Mouse (Mus musculus) midbrain, embryonic 16.5 days (tissue): Measurements from ENCODE around the gene Rimklb. TPM values are rescaled to one million over a fixed set of nuclear protein-coding genes. Genes with fewer than 3 reads are reported as not detected.
A peak's percentile ranks its signal among the peaks of the same experiment; 100 is the strongest.

Experiments
- ATAC-seq: fragments of 200-750 bp; cut with Nextera tagmentation; 2 replicates; pipeline ENCODE4 v1.8.0; 2017; ENCODE audit warnings: moderate TSS enrichment
- H3K27ac ChIP-seq: fragments of 300-500 bp; sonication (generic); 2 replicates; pipeline ENCODE4 v1.5.1; 2014; ENCODE audit warnings: mild to moderate bottlenecking, low read length, mixed read lengths
- H3K27me3 ChIP-seq: fragments of 300-500 bp; sonication (generic); 2 replicates; pipeline ENCODE4 v1.6.1; 2014; ENCODE audit warnings: low read depth, low read length, mixed read lengths; ENCODE audit not compliant: control insufficient read depth, insufficient read depth
- H3K36me3 ChIP-seq: fragments of 300-500 bp; sonication (generic); 2 replicates; pipeline ENCODE4 v1.6.1; 2014; ENCODE audit warnings: mild to moderate bottlenecking, low read length, moderate library complexity, mixed read lengths; ENCODE audit not compliant: control insufficient read depth, insufficient read depth
- H3K4me1 ChIP-seq: fragments of 300-500 bp; sonication (generic); 2 replicates; pipeline ENCODE4 v1.6.1; 2014; ENCODE audit warnings: mild to moderate bottlenecking, low read length, mixed read lengths; ENCODE audit not compliant: control insufficient read depth, insufficient read depth
- H3K4me2 ChIP-seq: fragments of 300-500 bp; sonication (generic); 2 replicates; pipeline ENCODE4 v1.6.1; 2014; ENCODE audit warnings: mild to moderate bottlenecking, low read length, mixed read lengths
- H3K4me3 ChIP-seq: fragments of 300-500 bp; sonication (generic); 2 replicates; pipeline ENCODE4 v1.5.1; 2014; ENCODE audit warnings: low read depth, mild to moderate bottlenecking, low read length, moderate library complexity, mixed read lengths
- H3K9ac ChIP-seq: fragments of 300-500 bp; sonication (generic); 2 replicates; pipeline ENCODE4 v1.6.1; 2014; ENCODE audit warnings: low read depth, low read length, mixed read lengths
- H3K9me3 ChIP-seq: fragments of 300-500 bp; sonication (generic); replicated peaks from 2 replicates; pipeline ENCODE4 v1.6.1; 2014; ENCODE audit warnings: mild to moderate bottlenecking, low read length, mixed read lengths; ENCODE audit not compliant: control insufficient read depth, poor library complexity, severe bottlenecking
- WGBS: fragments of 180-500 bp; shearing (Covaris S2); extraction: QIAGEN DNeasy Blood & Tissue Kit; methylation state at CpG from one replicate; pipeline ENCODE4 v1.1.7; 2014; 5-methylcytosine and 5-hydroxymethylcytosine counted together
- polyA plus RNA-seq: library from polyadenylated mRNA; unstranded; fragments of >200 nt; fragmentation: Nextera tagmentation; extraction: Ambion mirVana; gene quantifications from 2 replicates; pipeline ENCODE4 v1.2.1, GENCODE M21; 2015

Gene Rimklb
- polyA plus RNA-seq, 1 experiment from 2014 or later: 112 TPM

DNA sequence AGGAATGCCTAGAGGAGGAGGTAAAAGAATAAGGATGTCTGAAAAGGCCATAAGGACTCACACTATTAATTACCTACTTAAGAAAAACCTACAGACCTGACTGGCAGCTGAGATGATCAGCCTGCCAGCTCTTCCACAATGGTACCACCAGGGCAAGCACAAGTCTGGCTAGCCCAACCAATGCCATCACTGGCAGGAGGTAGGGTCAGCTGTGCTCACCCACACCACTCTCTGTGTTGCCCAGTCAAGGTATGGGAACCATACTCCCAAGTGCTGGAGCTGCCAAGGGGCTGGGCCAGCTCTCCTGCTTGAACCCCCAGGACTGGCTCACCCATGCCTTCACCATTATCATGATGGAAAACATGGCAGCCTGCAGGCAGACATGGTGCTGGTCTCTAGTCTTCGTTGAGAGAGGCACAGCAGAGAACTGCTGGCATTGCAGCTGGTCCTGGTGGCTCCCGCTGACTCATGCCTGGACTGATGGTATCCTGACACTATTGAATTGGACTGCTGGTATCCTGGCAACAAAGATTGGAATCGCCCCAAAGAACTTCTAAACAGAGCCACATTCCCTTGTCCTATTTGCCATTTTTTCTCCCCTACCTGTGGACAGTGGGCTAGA, 32.4 kb downstream of the Rimklb start:
- H3K27ac ChIP-seq: no peak overlapping the region
- no peak overlapping the region for H3K4me2 ChIP-seq
- no peak overlapping the region for H3K9ac ChIP-seq
- H3K36me3 ChIP-seq: peaks cover 28% of the 10 kb centered on the region
- no peaks in the 10 kb centered on the region for H3K27me3 ChIP-seq
- H3K9me3 ChIP-seq: no peaks in the 10 kb centered on the region
- WGBS: 60% methylated on average over 3 of the region's 3 CpGs
- 0 out of 2 replicates have a peak, but pooled peaks have one; percentile 51 for ATAC-seq
- H3K4me3 ChIP-seq: no peak overlapping the region
- no peaks in the 10 kb centered on the region for H3K4me1 ChIP-seq

DNA sequence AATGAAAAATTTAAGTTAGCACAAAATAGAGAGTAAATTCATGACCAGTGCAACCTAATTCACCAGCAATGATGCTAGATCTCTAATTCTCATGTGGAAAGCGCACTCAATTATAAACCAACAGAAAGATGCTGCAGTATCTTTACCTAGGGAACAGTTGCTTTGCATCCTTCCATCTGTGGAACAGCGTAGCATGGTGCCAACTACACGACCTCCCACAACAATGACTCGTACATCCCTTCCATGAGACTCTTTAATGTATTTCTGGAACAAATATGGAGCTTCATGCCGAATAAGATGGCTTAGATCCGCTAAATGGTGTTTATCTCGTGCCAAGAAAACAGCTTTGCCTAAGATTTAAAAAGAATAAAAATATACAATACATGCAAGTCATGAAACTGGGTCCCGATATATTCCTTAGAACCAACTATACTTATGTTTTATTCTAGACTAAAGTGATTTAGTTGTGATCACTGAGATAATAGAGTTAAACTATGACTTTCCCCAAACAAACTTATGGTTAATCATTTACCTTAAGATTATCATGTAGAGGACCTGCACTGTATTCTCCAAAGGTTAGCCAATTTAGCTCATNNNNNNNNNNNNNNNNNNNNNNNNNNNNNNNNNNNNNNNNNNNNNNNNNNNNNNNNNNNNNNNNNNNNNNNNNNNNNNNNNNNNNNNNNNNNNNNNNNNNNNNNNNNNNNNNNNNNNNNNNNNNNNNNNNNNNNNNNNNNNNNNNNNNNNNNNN, 39.4 kb downstream of the Rimklb start:
- Histone ChIP-seq H3K27me3 (no peaks in the 10 kb centered on the region), H3K27ac (no peak overlapping the region), H3K4me2 (no peak overlapping the region), H3K36me3 (peaks cover 41% of the 10 kb centered on the region), H3K9ac (no peak overlapping the region), H3K4me1 (no peaks in the 10 kb centered on the region), H3K4me3 (no peak overlapping the region), H3K9me3 (no peaks in the 10 kb centered on the region)
- no peak for ATAC-seq
- WGBS: 95% methylated on average over 8 of the region's 8 CpGs

DNA sequence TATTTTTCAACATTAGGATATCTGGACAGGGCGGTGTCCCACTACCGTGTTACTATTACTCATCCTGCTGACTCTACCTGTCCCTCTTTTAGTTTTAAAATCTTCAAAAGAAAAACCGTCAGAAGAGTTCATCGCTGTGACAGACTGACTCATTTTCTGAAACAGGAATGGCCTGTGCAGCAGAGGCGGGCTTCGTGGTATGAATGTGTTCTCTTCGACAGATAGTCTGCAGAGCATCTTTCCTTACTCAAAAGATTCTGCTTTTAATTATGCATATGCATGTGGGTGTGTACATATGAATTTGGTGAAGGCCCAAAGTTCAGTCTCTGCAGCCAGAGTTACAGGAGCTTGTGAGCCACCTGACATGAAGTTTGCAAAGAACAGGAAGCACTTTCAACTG, 50.7 kb downstream of the Rimklb start:
- ATAC-seq: no peak
- no peak overlapping the region for H3K27ac ChIP-seq
- H3K36me3 ChIP-seq: peaks cover 12% of the 10 kb centered on the region; the same call in 1 of the 2 replicates
- H3K4me3 ChIP-seq: no peak overlapping the region
- no peaks in the 10 kb centered on the region for H3K27me3 ChIP-seq
- H3K9ac ChIP-seq: no peak overlapping the region
- no peak overlapping the region for H3K4me2 ChIP-seq
- no peaks in the 10 kb centered on the region for H3K9me3 ChIP-seq
- no peaks in the 10 kb centered on the region for H3K4me1 ChIP-seq
- 96% methylated on average over 7 of the region's 7 CpGs for WGBS

DNA sequence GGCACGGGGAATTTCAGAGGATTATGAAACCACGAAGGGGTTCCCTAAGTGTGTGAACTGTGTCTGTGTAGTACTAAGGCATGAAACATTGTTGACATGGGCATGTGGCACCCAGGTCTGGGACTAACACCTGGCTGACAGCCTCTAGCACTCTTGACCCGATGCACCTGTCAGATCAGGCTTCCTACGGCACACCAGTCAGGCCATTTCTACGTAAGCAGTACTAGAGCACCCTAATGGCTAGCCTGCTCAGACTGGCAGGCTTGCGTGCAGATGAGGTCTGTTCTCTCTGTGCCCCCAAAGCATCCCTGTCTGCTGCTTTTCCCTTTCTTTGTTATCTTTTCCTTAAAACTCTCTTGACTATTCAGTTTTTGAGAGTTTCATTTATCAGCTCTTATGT, 53.3 kb downstream of the Rimklb start:
- Histone ChIP-seq H3K4me3 (no peak overlapping the region), H3K27me3 (no peaks in the 10 kb centered on the region), H3K36me3 (peaks cover 6% of the 10 kb centered on the region; the same call in 1 of the 2 replicates), H3K4me2 (no peak overlapping the region), H3K27ac (no peak overlapping the region; the same call in 1 of the 2 replicates), H3K4me1 (no peaks in the 10 kb centered on the region), H3K9ac (no peak overlapping the region), H3K9me3 (no peaks in the 10 kb centered on the region)
- WGBS: 71% methylated on average over 6 of the region's 6 CpGs
- ATAC-seq: peak; percentile 54; the same call in 1 of the 2 replicates

DNA sequence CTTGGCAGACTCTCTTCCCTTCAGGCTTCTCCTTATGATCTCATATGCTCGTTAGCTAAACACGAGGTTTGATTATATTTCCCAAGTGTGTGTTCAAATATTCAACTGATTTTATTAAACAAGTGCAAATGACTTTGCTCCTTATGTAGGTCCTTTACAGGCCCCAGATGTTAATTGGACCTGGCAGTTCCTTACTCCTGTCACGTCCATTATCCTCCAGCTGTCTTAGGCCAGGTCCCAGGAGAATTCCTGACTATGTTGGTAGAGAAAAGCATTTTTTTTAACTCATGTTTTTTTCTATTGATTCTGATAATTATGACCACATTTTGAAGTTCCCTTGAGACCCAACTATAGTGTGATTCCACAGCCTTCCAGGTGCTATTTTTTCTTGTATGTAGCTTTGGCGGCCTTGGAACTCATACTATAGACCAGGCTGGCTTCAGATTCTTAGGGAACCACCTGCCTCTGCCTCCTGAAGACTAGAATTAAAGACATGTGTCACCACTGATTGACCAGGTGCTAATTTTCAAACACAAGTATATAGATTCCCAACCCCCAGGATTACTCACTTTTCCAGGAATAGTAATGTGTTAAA, 57.8 kb downstream of the Rimklb start:
- peak; percentile 60 for ATAC-seq
- H3K4me1 ChIP-seq: no peaks in the 10 kb centered on the region
- H3K36me3 ChIP-seq: no peaks in the 10 kb centered on the region
- no peak overlapping the region for H3K4me2 ChIP-seq
- H3K9me3 ChIP-seq: no peaks in the 10 kb centered on the region
- H3K27ac ChIP-seq: no peak overlapping the region; the same call in 1 of the 2 replicates
- no peak overlapping the region for H3K4me3 ChIP-seq
- H3K9ac ChIP-seq: no peak overlapping the region
- 39% methylated on average over 4 of the region's 4 CpGs for WGBS
- H3K27me3 ChIP-seq: no peaks in the 10 kb centered on the region

DNA sequence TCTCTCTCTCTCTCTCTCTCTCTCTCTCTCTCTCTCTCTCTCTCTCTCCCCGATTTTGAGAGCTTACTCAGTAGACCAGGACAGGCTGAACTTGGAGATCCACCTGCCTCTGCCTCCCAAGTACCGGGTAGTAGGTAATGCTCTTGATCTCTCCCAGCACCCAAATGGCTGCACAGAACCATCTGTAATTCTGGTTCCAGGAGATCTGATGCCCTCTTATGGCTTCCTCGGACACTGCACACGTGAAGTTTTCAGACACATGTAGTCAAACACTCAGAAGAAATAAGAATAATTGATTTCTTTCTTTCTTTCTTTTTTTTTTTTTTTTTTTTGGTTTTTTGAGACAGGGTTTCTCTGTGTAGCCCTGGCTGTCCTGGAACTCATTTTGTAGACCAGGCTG, 59.3 kb downstream of the Rimklb start:
- no peaks in the 10 kb centered on the region for H3K36me3 ChIP-seq
- no peaks in the 10 kb centered on the region for H3K9me3 ChIP-seq
- no peak overlapping the region for H3K4me2 ChIP-seq
- H3K9ac ChIP-seq: no peak overlapping the region
- no peaks in the 10 kb centered on the region for H3K4me1 ChIP-seq
- no peak overlapping the region for H3K4me3 ChIP-seq
- WGBS: 84% methylated on average over 4 of the region's 4 CpGs
- H3K27me3 ChIP-seq: no peaks in the 10 kb centered on the region
- no peak overlapping the region for H3K27ac ChIP-seq
- no peak for ATAC-seq

DNA sequence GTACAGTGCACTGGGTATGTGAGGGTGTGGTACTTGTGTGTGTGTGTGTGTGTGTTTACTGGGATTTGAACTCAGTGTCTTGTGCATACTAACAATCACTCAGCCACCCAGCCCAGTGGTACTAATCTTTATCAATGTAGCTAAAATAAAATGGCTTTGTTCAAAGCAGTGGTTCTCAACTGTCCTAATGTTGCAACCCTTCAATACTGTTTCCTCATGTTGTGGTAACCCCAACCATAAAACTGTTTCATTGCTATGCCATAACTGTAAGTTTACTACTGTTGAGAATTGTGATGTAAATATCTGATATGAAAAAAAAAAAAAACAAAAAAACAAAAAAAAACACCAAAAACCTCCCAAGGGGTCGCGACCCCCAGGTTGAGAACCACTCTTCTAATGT, 63.3 kb downstream of the Rimklb start:
- Histone ChIP-seq H3K27me3 (no peaks in the 10 kb centered on the region), H3K4me3 (no peak overlapping the region), H3K9ac (no peak overlapping the region), H3K4me1 (no peaks in the 10 kb centered on the region), H3K4me2 (no peak overlapping the region), H3K27ac (no peak overlapping the region), H3K9me3 (no peaks in the 10 kb centered on the region), H3K36me3 (no peaks in the 10 kb centered on the region)
- WGBS: 95% methylated on average over 2 of the region's 2 CpGs
- no peak for ATAC-seq

DNA sequence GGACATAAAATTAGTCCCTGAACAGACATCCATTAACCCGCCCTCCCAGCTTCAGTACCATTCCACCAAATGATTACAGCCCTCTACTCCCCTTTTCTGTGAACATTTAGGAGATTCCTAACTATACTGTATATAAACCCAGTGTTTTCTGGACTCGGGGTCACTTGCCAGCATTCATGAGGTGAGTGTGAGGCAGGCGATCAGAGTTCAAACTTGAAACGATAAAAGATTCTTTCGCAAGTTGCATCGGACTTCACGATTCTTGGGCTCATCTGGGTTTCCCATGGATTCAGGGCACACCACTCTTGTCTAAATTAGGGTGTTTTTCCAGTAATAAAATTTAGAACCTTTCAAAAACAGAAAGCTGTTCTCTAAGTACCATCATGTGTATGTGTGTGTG, 71.1 kb downstream of the Rimklb start:
- Histone ChIP-seq H3K36me3 (no peaks in the 10 kb centered on the region), H3K27me3 (no peaks in the 10 kb centered on the region), H3K4me3 (no peak overlapping the region), H3K4me1 (no peaks in the 10 kb centered on the region), H3K27ac (no peak overlapping the region), H3K9ac (no peak overlapping the region), H3K4me2 (no peak overlapping the region), H3K9me3 (no peaks in the 10 kb centered on the region)
- 88% methylated on average over 7 of the region's 7 CpGs for WGBS
- ATAC-seq: no peak

DNA sequence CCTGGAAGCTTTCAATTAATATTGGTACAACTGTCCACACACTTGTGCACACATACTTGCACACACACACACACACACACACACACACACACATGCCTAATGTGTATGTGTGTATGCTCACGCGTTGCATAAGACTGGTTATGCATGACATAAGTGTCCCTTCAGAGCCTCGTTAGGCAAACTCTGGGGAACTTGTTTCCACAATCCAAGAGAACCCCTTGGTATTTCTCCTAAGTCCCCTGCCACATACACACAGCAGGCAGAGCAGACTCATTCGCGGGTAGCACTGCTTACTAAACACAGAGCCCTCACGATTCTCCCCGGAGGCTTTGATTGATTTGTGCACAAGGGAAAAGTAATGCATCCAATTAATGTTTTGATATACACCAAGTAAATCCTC, 81.5 kb downstream of the Rimklb start:
- WGBS: 56% methylated on average over 7 of the region's 7 CpGs
- Histone ChIP-seq H3K27me3 (no peaks in the 10 kb centered on the region), H3K9me3 (no peaks in the 10 kb centered on the region), H3K9ac (no peak overlapping the region), H3K36me3 (no peaks in the 10 kb centered on the region), H3K4me3 (no peak overlapping the region), H3K4me1 (no peaks in the 10 kb centered on the region), H3K27ac (no peak overlapping the region), H3K4me2 (no peak overlapping the region)
- 0 out of 2 replicates have a peak, but pooled peaks have one; percentile 39 for ATAC-seq
